31 mouse cellular contexts compared by ENCODE assay signal in genomic region chr15:27409856-27410255, GRCm38 (mm10). TPM values are rescaled to one million over a fixed set of nuclear protein-coding genes. Genes with fewer than 3 reads are reported as not detected.
A peak's percentile ranks its signal among the peaks of the same experiment; 100 is the strongest.
DNase-seq lines count a peak whose midpoint lies in the region; ATAC-seq and TF ChIP-seq lines count a peak whose summit lies in the region.
"Had no signal": no experiment of that assay in that cellular context is flagged by ENCODE, and none has a peak within 500 bp of the region (broad histone marks: within the 10 kb centered on the region; RNA-seq: fewer than 3 reads in every experiment).

No protein-coding gene starts in this region.

- H3K27ac ChIP-seq in thymus, adult 2 months (ENCODE audit: control insufficient read depth, insufficient read depth, low read length): no peak overlapping the region
- H3K27ac ChIP-seq: embryonic facial prominence, embryonic 12.5 days; embryonic facial prominence, embryonic 15.5 days; forebrain, embryonic 13.5 days; heart, embryonic 15.5 days; hindbrain, embryonic 10.5 days; hindbrain, embryonic 14.5 days; hindbrain, postnatal 0 days had no signal

- peak; percentile 5 for DNase-seq in adrenal gland, postnatal 10 days
- DNase-seq in adrenal gland, adult 8-10 months: no peak
- DNase-seq in kidney, postnatal 10 days: peak; percentile 0
- DNase-seq in kidney, postnatal 14 days: no peak
- DNase-seq in fat pad, adult 2 months (ENCODE audit: extremely low read depth, low read depth, low spot score): peak; percentile 82
- no peak for DNase-seq in cerebellum, adult 11 months
- DNase-seq in thymus, adult 2 months: no peak
- DNase-seq: adrenal gland, adult 2 months; adrenal gland, postnatal 36 days; B cell, adult 2 months; cerebellum, adult 2 months; cerebellum, adult 9-11 months; cerebellum, postnatal 25 days; forebrain, postnatal 0 days; gastrocnemius, postnatal 25 days; heart, postnatal 10 days; heart, postnatal 36 days had no signal

- no peaks in the 10 kb centered on the region for H3K4me1 ChIP-seq in thymus, adult 2 months (replicated peaks; ENCODE audit: control insufficient read depth, insufficient read depth, low read length)
- H3K4me1 ChIP-seq: embryonic facial prominence, embryonic 12.5 days; forebrain, embryonic 13.5 days; heart, embryonic 15.5 days; hindbrain, embryonic 10.5 days had no signal

- H3K4me3 ChIP-seq in thymus, adult 2 months (ENCODE audit: control insufficient read depth, insufficient read depth, low read length): no peak overlapping the region
- H3K4me3 ChIP-seq: embryonic facial prominence, embryonic 12.5 days; embryonic facial prominence, embryonic 15.5 days; forebrain, embryonic 13.5 days; heart, embryonic 12.5 days; heart, embryonic 15.5 days; hindbrain, embryonic 10.5 days had no signal

- TF ChIP-seq CTCF in thymus, adult 2 months (IDR thresholded peaks at IDR 0.05; ENCODE audit: borderline replicate concordance, control insufficient read depth, extremely low read depth, insufficient read depth, low read length, poor library complexity): no peak

- WGBS in thymus, adult 2 months: 93% methylated on average over 8 of the region's 8 CpGs

- TF ChIP-seq POLR2A in thymus, adult 2 months (IDR thresholded peaks at IDR 0.05; ENCODE audit: control insufficient read depth, extremely low read depth, insufficient read depth, low read length, poor library complexity): no peak

- peak; percentile 68 for ATAC-seq in megakaryocyte progenitor cell, adult 5-6 weeks (replicated peaks; ENCODE audit: poor library complexity)
- ATAC-seq: forebrain, embryonic 13.5 days; forebrain, postnatal 0 days; hindbrain, postnatal 0 days; inflammation-experienced regulatory T-cells, adult 6 months; intestine, embryonic 16.5 days; Patski had no signal

- no peaks in the 10 kb centered on the region for H3K27me3 ChIP-seq in thymus, adult 2 months (ENCODE audit: control insufficient read depth, insufficient read depth, low read length)
- H3K27me3 ChIP-seq: CH12.LX; embryonic facial prominence, embryonic 12.5 days; embryonic facial prominence, embryonic 15.5 days; forebrain, embryonic 13.5 days; heart, embryonic 12.5 days; heart, embryonic 15.5 days; Patski had no signal

- H3K36me3 ChIP-seq in thymus, adult 2 months (ENCODE audit: control insufficient read depth, insufficient read depth, low read length): no peaks in the 10 kb centered on the region
- H3K36me3 ChIP-seq: embryonic facial prominence, embryonic 12.5 days; embryonic facial prominence, embryonic 15.5 days; G1E; heart, embryonic 12.5 days; heart, embryonic 15.5 days; hindbrain, embryonic 10.5 days had no signal

RNA-seq across cellular contexts. Expression of gene Ank, which starts 56.6 kb away (rescaled TPM):
- total RNA-seq in adrenal gland, postnatal 10 days (2021): 10 to 100 TPM; 30.1 to 33.3 TPM
- total RNA-seq in adrenal gland, adult 8-10 months (2022): 10 to 100 TPM; 38.2 to 68.7 (median 50.9) TPM
- total RNA-seq in megakaryocyte progenitor cell, adult 5-6 weeks (2015): 23.2 and 24.7 TPM in 2 replicates
- total RNA-seq in megakaryocyte progenitor cell, adult 5-6 weeks (2017): 9.7 and 10.3 TPM in 2 replicates
- 14.4 and 21.5 TPM in 2 replicates for polyA plus RNA-seq in thymus, adult 2 months (2012; rRNA removed)

Comparison
In these comparisons a context has a peak if more than half of its experiments do, and no peak if none do; other contexts are left out.
1. DNase-seq: peak in adrenal gland, postnatal 10 days (single experiment), kidney, postnatal 10 days (single experiment) and fat pad, adult 2 months (single experiment); none in adrenal gland, adult 8-10 months (single experiment), kidney, postnatal 14 days (single experiment), cerebellum, adult 11 months (single experiment) and thymus, adult 2 months (single experiment).